Mouse (Mus musculus): ENCODE measurements at regions not wholly inside any gene's neighbourhood (a gene's known extent, or its start where the extent isn't known, plus 50 kb on each side); places are given as distances from the start of the nearest gene placed in this dataset.

DNA sequence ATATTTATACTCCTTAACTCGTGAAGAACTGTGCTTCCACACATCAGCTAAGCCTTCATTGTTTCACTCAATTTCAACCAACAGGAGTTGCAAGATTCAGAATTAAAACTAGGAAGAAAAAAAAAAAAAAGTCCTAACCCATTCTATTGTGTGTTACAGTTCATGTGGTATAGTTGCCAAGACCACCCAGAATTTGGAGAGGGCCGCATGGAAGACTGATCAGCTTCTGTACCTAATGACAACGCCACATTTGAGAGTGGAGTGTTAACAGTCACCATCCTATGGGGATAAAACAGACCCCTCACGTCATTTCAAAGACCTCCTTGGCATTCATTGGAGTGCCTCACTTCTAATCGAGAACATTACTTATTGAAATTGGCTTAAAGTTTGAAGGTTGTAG lies 418.1 kb upstream of the Atp11b start:
- TF ChIP-seq CTCF (IDR thresholded peaks at IDR 0.05; ENCODE audit: extremely low read depth, insufficient read length, insufficient replicate concordance, low read depth, low read length) (no peak), POLR2A (IDR thresholded peaks at IDR 0.05; ENCODE audit: low read depth, low read length) (no peak)
